Mouse (Mus musculus) MEL (cell line): ENCODE results near the gene Faap100.

ENCODE experiments used
- CTCF ChIP-seq, 3 experiments: IDR thresholded peaks in 2 of 3; conservative IDR thresholded peaks in 1 of 3; 2 replicates each; pipeline ENCODE4 v1.5.1; 2011 to 2012; ENCODE audit warnings: low read length in 3 of 3, low read depth in 2 of 3, mild to moderate bottlenecking in 2 of 3, improper control_type of control experiment in 1 of 3, inconsistent platforms in 1 of 3, mixed read lengths in 1 of 3, moderate library complexity in 1 of 3; ENCODE audit not compliant: control insufficient read depth in 1 of 3, insufficient read depth in 1 of 3, poor library complexity in 1 of 3, severe bottlenecking in 1 of 3
- SMC3 ChIP-seq: IDR thresholded peaks from 2 replicates; pipeline ENCODE4 v1.6.1; 2011; ENCODE audit warnings: low read depth, low read length, improper control_type of control experiment

DNA sequence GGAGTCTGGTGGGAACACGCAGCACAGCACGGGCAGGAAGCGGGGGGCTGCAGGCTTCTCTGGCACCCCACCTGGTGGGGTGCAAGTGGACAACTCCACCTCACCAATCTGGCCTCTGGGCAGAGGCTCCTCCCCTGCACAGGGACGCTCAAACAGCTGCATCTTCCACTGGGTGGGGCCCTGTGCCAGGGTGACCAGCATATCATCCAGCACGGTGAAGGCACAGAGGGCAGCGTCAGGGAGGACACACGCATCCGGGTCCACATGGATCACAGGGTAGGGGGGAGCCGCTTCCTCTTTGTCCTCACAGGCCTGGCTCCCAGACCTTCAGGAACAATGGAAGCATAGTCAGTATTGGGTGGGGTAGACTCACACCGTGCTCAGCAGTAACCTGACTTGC, 1.2 kb downstream of the Faap100 start:
- TF ChIP-seq CTCF (IDR thresholded peaks at IDR 0.05 in 2 of 3, conservative IDR thresholded peaks at IDR 0.05 in 1 of 3; ENCODE audit: control insufficient read depth in 1 of 3, insufficient read depth in 1 of 3, low read depth in 2 of 3, low read length in 3 of 3, poor library complexity in 1 of 3, severe bottlenecking in 1 of 3) (no peak), SMC3 (no peak)
